Mouse (Mus musculus) kidney, adult 2 months (tissue): ENCODE results near the gene Tmc6.

Experiments
- CTCF ChIP-seq: fragments of 200-500 bp; conservative IDR thresholded peaks from 2 replicates; pipeline ENCODE4 v1.5.1; 2011; ENCODE audit warnings: low read depth, mild to moderate bottlenecking, control low read depth, low read length, moderate library complexity, mixed read lengths; ENCODE audit not compliant: insufficient read depth, insufficient read length
- POLR2A ChIP-seq: fragments of 200-500 bp; IDR thresholded peaks from one replicate; pipeline ENCODE4 v1.6.1; 2011; ENCODE audit warnings: low read depth, low read length, control low read depth

- no peak for TF ChIP-seq POLR2A
- TF ChIP-seq CTCF, result no peak
These were observed 50.5 kb downstream of the Tmc6 start for GRCm38 (mm10) chr11:117731470-117731869.
